Mouse (Mus musculus) embryonic facial prominence, embryonic 14.5 days (tissue): ENCODE measurements around the gene Tmx2. TPM values are rescaled to one million over a fixed set of nuclear protein-coding genes. Genes with fewer than 3 reads are reported as not detected.
A peak's percentile ranks its signal among the peaks of the same experiment; 100 is the strongest.

Experiments
- ATAC-seq: fragments of 200-750 bp; cut with Nextera tagmentation; 2 replicates; pipeline ENCODE4 v1.8.0; 2017; ENCODE audit warnings: low read depth, moderate number of reproducible peaks, moderate TSS enrichment
- DNase-seq: peaks from one replicate; pipeline ENCODE4 v3.0.0-alpha.2; 2015; ENCODE audit warnings: low spot score
- H3K27ac ChIP-seq: fragments of 300-500 bp; sonication (generic); replicated peaks from 2 replicates; pipeline ENCODE4 v1.5.1; 2014; ENCODE audit warnings: low read depth, mild to moderate bottlenecking, low read length, moderate library complexity
- H3K27me3 ChIP-seq: fragments of 300-500 bp; sonication (generic); replicated peaks from 2 replicates; pipeline ENCODE4 v1.6.1; 2014; ENCODE audit warnings: low read length; ENCODE audit not compliant: control insufficient read depth, insufficient read depth
- H3K36me3 ChIP-seq: fragments of 300-500 bp; sonication (generic); 2 replicates; pipeline ENCODE4 v1.6.1; 2014; ENCODE audit warnings: low read length, mixed read lengths; ENCODE audit not compliant: control insufficient read depth, insufficient read depth
- H3K4me1 ChIP-seq: fragments of 300-500 bp; sonication (generic); 2 replicates; pipeline ENCODE4 v1.6.1; 2014; ENCODE audit warnings: antibody characterized with exemption, low read length; ENCODE audit not compliant: control insufficient read depth, insufficient read depth
- H3K4me2 ChIP-seq: fragments of 300-500 bp; sonication (generic); 2 replicates; pipeline ENCODE4 v1.6.1; 2014; ENCODE audit warnings: low read depth, mild to moderate bottlenecking, low read length, moderate library complexity, mixed read lengths
- H3K4me3 ChIP-seq: fragments of 300-500 bp; sonication (generic); 2 replicates; pipeline ENCODE4 v1.5.1; 2014; ENCODE audit warnings: low read depth, mild to moderate bottlenecking, low read length
- H3K9ac ChIP-seq: fragments of 300-500 bp; sonication (generic); 2 replicates; pipeline ENCODE4 v1.6.1; 2014; ENCODE audit warnings: low read depth, mild to moderate bottlenecking, low read length, moderate library complexity, mixed read lengths
- H3K9me3 ChIP-seq: fragments of 300-500 bp; sonication (generic); 2 replicates; pipeline ENCODE4 v1.6.1; 2016; ENCODE audit warnings: low read length; ENCODE audit not compliant: control insufficient read depth
- WGBS: fragments of 180-500 bp; shearing (Covaris S2); extraction: QIAGEN DNeasy Blood & Tissue Kit; methylation state at CpG from one replicate; pipeline ENCODE4 v1.1.7; 2014; 5-methylcytosine and 5-hydroxymethylcytosine counted together
- polyA plus RNA-seq: library from polyadenylated mRNA; unstranded; fragments of >200 nt; fragmentation: Nextera tagmentation; extraction: Ambion mirVana; gene quantifications from 2 replicates; pipeline ENCODE4 v1.2.1, GENCODE M21; 2014

Tmx2 gene
- polyA plus RNA-seq, 1 experiment from 2014 or later, result 99.0 TPM

- Histone ChIP-seq H3K27ac (peak overlapping the region; percentile 97), H3K4me2 (peak overlapping the region; percentile 73), H3K9ac (peak overlapping the region; percentile 95), H3K9me3 (no peaks in the 10 kb centered on the region), H3K4me3 (peak overlapping the region; percentile 97), H3K36me3 (0 out of 2 replicates have a peak, but pooled peaks cover 4% of the 10 kb centered on the region), H3K27me3 (no peaks in the 10 kb centered on the region), H3K4me1 (peaks cover 9% of the 10 kb centered on the region)
- DNase-seq (no peak), ATAC-seq (no peak)
- 28% methylated on average over 9 of the region's 9 CpGs for WGBS
These were observed 37.7 kb upstream of the Tmx2 start for GRCm38 (mm10) chr2:84716423-84717355.

- ATAC-seq, result peak; percentile 96
- H3K9ac ChIP-seq, result peak overlapping the region; percentile 95
- DNase-seq, result peak; percentile 99
- peak overlapping the region; percentile 97 for H3K27ac ChIP-seq
- H3K4me2 ChIP-seq, result peak overlapping the region; percentile 73
- peak overlapping the region; percentile 97 for H3K4me3 ChIP-seq
- WGBS, result under 1% methylated on average over 33 of the region's 33 CpGs
- H3K27me3 ChIP-seq, result no peaks in the 10 kb centered on the region
- H3K4me1 ChIP-seq, result peaks cover 9% of the 10 kb centered on the region
- no peaks in the 10 kb centered on the region for H3K9me3 ChIP-seq
- H3K36me3 ChIP-seq, result peaks cover 6% of the 10 kb centered on the region
These were observed 36.8 kb upstream of the Tmx2 start for GRCm38 (mm10) chr2:84715562-84716361.

GRCm38 (mm10) chr2:84714811-84715561 lies 36.0 kb upstream of the Tmx2 start, which contains the start of gene Zdhhc5:
Gene Zdhhc5 (minus strand): TSS chr2:84715180.
- ATAC-seq, result peak; percentile 97
- Histone ChIP-seq H3K9ac (peak within 1 kb of the TSS; percentile 95), H3K4me2 (peak within 1 kb of the TSS; percentile 73), H3K4me3 (peak within 1 kb of the TSS; percentile 97), H3K27me3 (no peaks in the 10 kb centered on the region), H3K9me3 (no peaks in the 10 kb centered on the region), H3K36me3 (peaks cover 14% of the 10 kb centered on the region), H3K4me1 (peaks cover 9% of the 10 kb centered on the region), H3K27ac (peak within 1 kb of the TSS; percentile 97)
- under 1% methylated on average over 62 of the region's 107 CpGs for WGBS
- peak; percentile 98 for DNase-seq

GRCm38 (mm10) chr2:84714422-84714810 lies 35.5 kb upstream of the Tmx2 start:
- H3K4me3 ChIP-seq, result peak overlapping the region; percentile 97
- H3K4me1 ChIP-seq, result peaks cover 9% of the 10 kb centered on the region
- H3K36me3 ChIP-seq, result peaks cover 20% of the 10 kb centered on the region
- H3K27me3 ChIP-seq, result no peaks in the 10 kb centered on the region
- no peak for DNase-seq
- peak overlapping the region; percentile 95 for H3K9ac ChIP-seq
- ATAC-seq, result peak; percentile 0; the same call in 1 of the 2 replicates
- H3K9me3 ChIP-seq, result no peaks in the 10 kb centered on the region
- H3K27ac ChIP-seq, result peak overlapping the region; percentile 97
- 0% methylated on average over 12 of the region's 26 CpGs for WGBS
- H3K4me2 ChIP-seq, result peak overlapping the region; percentile 57

- no peak overlapping the region for H3K27ac ChIP-seq
- no peak for ATAC-seq
- 83% methylated on average over 2 of the region's 2 CpGs for WGBS
These were observed 33.0 kb upstream of the Tmx2 start for GRCm38 (mm10) chr2:84711898-84712297.

GRCm38 (mm10) chr2:84707523-84707922 lies 28.6 kb upstream of the Tmx2 start:
- Histone ChIP-seq H3K9ac (no peak overlapping the region), H3K36me3 (peaks cover 81% of the 10 kb centered on the region), H3K4me1 (no peaks in the 10 kb centered on the region), H3K27ac (no peak overlapping the region), H3K27me3 (no peaks in the 10 kb centered on the region), H3K4me3 (no peak overlapping the region), H3K4me2 (no peak overlapping the region), H3K9me3 (no peaks in the 10 kb centered on the region)
- DNase-seq (peak; percentile 17), ATAC-seq (no peak; the same call in 1 of the 2 replicates)
- 42% methylated on average over 1 of the region's 1 CpGs for WGBS

More at GRCm38 (mm10) chr2:84711898-84712297, 33.0 kb upstream of the Tmx2 start:
- Histone ChIP-seq H3K36me3 (peaks cover 44% of the 10 kb centered on the region), H3K4me3 (no peak overlapping the region), H3K4me1 (peaks cover 9% of the 10 kb centered on the region), H3K27me3 (no peaks in the 10 kb centered on the region), H3K4me2 (no peak overlapping the region), H3K9ac (no peak overlapping the region), H3K9me3 (no peaks in the 10 kb centered on the region)
- DNase-seq, result no peak

GRCm38 (mm10) chr2:84705295-84705694 lies 26.4 kb upstream of the Tmx2 start:
- peak; percentile 50 for DNase-seq
- Histone ChIP-seq H3K4me2 (no peak overlapping the region), H3K27me3 (no peaks in the 10 kb centered on the region), H3K4me3 (no peak overlapping the region), H3K9ac (no peak overlapping the region), H3K36me3 (peaks cover 84% of the 10 kb centered on the region), H3K9me3 (no peaks in the 10 kb centered on the region), H3K27ac (no peak overlapping the region), H3K4me1 (no peaks in the 10 kb centered on the region)
- ATAC-seq, result no peak
- 81% methylated on average over 1 of the region's 1 CpGs for WGBS

- Histone ChIP-seq H3K27me3 (no peaks in the 10 kb centered on the region), H3K9ac (no peak overlapping the region), H3K4me2 (no peak overlapping the region), H3K4me1 (no peaks in the 10 kb centered on the region), H3K4me3 (no peak overlapping the region), H3K36me3 (peaks cover 83% of the 10 kb centered on the region), H3K9me3 (no peaks in the 10 kb centered on the region), H3K27ac (no peak overlapping the region; the same call in 1 of the 2 replicates)
- DNase-seq (no peak), ATAC-seq (no peak)
- 76% methylated on average over 5 of the region's 5 CpGs for WGBS
These were observed 25.4 kb upstream of the Tmx2 start for GRCm38 (mm10) chr2:84704329-84704728.
